Mouse (Mus musculus) stomach, postnatal 0 days (tissue): ENCODE data around the gene Nxnl1. TPM values are rescaled to one million over a fixed set of nuclear protein-coding genes. Genes with fewer than 3 reads are reported as not detected.
A peak's percentile ranks its signal among the peaks of the same experiment; 100 is the strongest.
"Not testable (repeated sequence)": the region's sequence is repeated elsewhere in the genome, so short reads cannot be mapped to it uniquely, and the experiment has no call there.

Experiments used
- ATAC-seq: fragments of 200-750 bp; cut with Nextera tagmentation; 2 replicates; pipeline ENCODE4 v1.8.0; 2017; ENCODE audit not compliant: low FRiP score, low TSS enrichment
- DNase-seq: peaks from one replicate; pipeline ENCODE4 v3.0.0-alpha.2; 2016; ENCODE audit warnings: low spot score
- H3K27ac ChIP-seq: fragments of 300-500 bp; sonication (generic); replicated peaks from 2 replicates; pipeline ENCODE4 v1.5.1; 2014; ENCODE audit warnings: mild to moderate bottlenecking, control low read depth
- H3K27me3 ChIP-seq: fragments of 300-500 bp; sonication (generic); 2 replicates; pipeline ENCODE4 v1.6.1; 2014; ENCODE audit warnings: low read length; ENCODE audit not compliant: control insufficient read depth, insufficient read depth
- H3K36me3 ChIP-seq: fragments of 300-500 bp; sonication (generic); 2 replicates; pipeline ENCODE4 v1.6.1; 2014; ENCODE audit warnings: low read length, mixed read lengths; ENCODE audit not compliant: control insufficient read depth, insufficient read depth
- H3K4me1 ChIP-seq: fragments of 300-500 bp; sonication (generic); replicated peaks from 2 replicates; pipeline ENCODE4 v1.6.1; 2014; ENCODE audit warnings: antibody characterized with exemption; ENCODE audit not compliant: control insufficient read depth, insufficient read depth
- H3K4me2 ChIP-seq: fragments of 300-500 bp; sonication (generic); replicated peaks from 2 replicates; pipeline ENCODE4 v1.6.1; 2014; ENCODE audit warnings: low read depth, mild to moderate bottlenecking, control low read depth, moderate library complexity
- H3K4me3 ChIP-seq: fragments of 300-500 bp; sonication (generic); 2 replicates; pipeline ENCODE4 v1.5.1; 2014; ENCODE audit warnings: low read depth, low read length, control low read depth
- H3K9ac ChIP-seq: fragments of 300-500 bp; sonication (generic); 2 replicates; pipeline ENCODE4 v1.6.1; 2014; ENCODE audit warnings: mild to moderate bottlenecking, low read length, control low read depth, mixed read lengths
- H3K9me3 ChIP-seq: fragments of 300-500 bp; sonication (generic); 2 replicates; pipeline ENCODE4 v1.6.1; 2016; ENCODE audit warnings: low read length; ENCODE audit not compliant: control insufficient read depth
- CTCF ChIP-seq: IDR thresholded peaks from 2 replicates; pipeline ENCODE4 v1.5.1; 2016; ENCODE audit warnings: antibody characterized with exemption, low read depth, mild to moderate bottlenecking, moderate library complexity
- EP300 ChIP-seq: optimal IDR thresholded peaks from 2 replicates; pipeline ENCODE3; 2016; ENCODE audit warnings: antibody characterized with exemption
- WGBS: fragments of 180-500 bp; shearing (Covaris S2); extraction: QIAGEN DNeasy Blood & Tissue Kit; methylation state at CpG from one replicate; pipeline ENCODE4 v1.1.7; 2014; 5-methylcytosine and 5-hydroxymethylcytosine counted together
- polyA plus RNA-seq: library from polyadenylated mRNA; unstranded; fragments of >200 nt; fragmentation: Nextera tagmentation; extraction: Ambion mirVana; gene quantifications from 2 replicates; pipeline ENCODE4 v1.2.1, GENCODE M21; 2015

Nxnl1 gene
- polyA plus RNA-seq, 1 experiment from 2014 or later = 0.04 TPM

GRCm38 (mm10) chr8:71534263-71534810, 32.1 kb downstream of the Nxnl1 start:
- no peak overlapping the region for H3K4me2 ChIP-seq
- no peaks in the 10 kb centered on the region for H3K9me3 ChIP-seq
- no peak for ATAC-seq
- 38% methylated on average over 3 of the region's 3 CpGs for WGBS
- no peaks in the 10 kb centered on the region for H3K27me3 ChIP-seq
- no peak for DNase-seq
- no peak overlapping the region for H3K9ac ChIP-seq
- H3K36me3 ChIP-seq = no peaks in the 10 kb centered on the region
- TF ChIP-seq EP300 = no peak
- TF ChIP-seq CTCF = peak; percentile 44
- no peaks in the 10 kb centered on the region; the same call in 1 of the 2 replicates for H3K4me1 ChIP-seq
- H3K4me3 ChIP-seq = no peak overlapping the region
- no peak overlapping the region for H3K27ac ChIP-seq

- DNase-seq, H3K27me3 ChIP-seq, H3K4me2 ChIP-seq, H3K9me3 ChIP-seq, H3K27ac ChIP-seq, H3K4me1 ChIP-seq, ATAC-seq, H3K36me3 ChIP-seq, H3K4me3 ChIP-seq: not testable (repeated sequence)
- H3K9ac ChIP-seq = 0 out of 2 replicates have a peak overlapping the region, but pooled peaks have one; percentile 8
- WGBS = 70% methylated on average over 5 of the region's 12 CpGs
- peak; percentile 66 for TF ChIP-seq CTCF
Measured at GRCm38 (mm10) chr8:71530735-71531467, 35.5 kb downstream of the Nxnl1 start.

- peak overlapping the region; percentile 76 for H3K27ac ChIP-seq
- ATAC-seq = no peak
Measured at GRCm38 (mm10) chr8:71528362-71529073, 37.9 kb downstream of the Nxnl1 start.

GRCm38 (mm10) chr8:71527162-71527870, 39.1 kb downstream of the Nxnl1 start:
- 55% methylated on average over 3 of the region's 3 CpGs for WGBS
- Histone ChIP-seq H3K27me3 (no peaks in the 10 kb centered on the region), H3K4me3 (no peak overlapping the region), H3K4me1 (0 out of 2 replicates have a peak, but pooled peaks cover 2% of the 10 kb centered on the region), H3K9ac (no peak overlapping the region), H3K27ac (peak overlapping the region; percentile 61; the same call in 1 of the 2 replicates), H3K4me2 (no peak overlapping the region), H3K9me3 (no peaks in the 10 kb centered on the region), H3K36me3 (no peaks in the 10 kb centered on the region)
- ATAC-seq = no peak
- DNase-seq = no peak
- TF ChIP-seq EP300 = no peak
- TF ChIP-seq CTCF = no peak

More at GRCm38 (mm10) chr8:71528362-71529073, 37.9 kb downstream of the Nxnl1 start:
- 0 out of 2 replicates have a peak, but pooled peaks cover 2% of the 10 kb centered on the region for H3K4me1 ChIP-seq
- no peaks in the 10 kb centered on the region for H3K27me3 ChIP-seq
- no peaks in the 10 kb centered on the region for H3K9me3 ChIP-seq
- DNase-seq = no peak
- H3K4me2 ChIP-seq = no peak overlapping the region
- H3K4me3 ChIP-seq = no peak overlapping the region
- TF ChIP-seq CTCF (no peak), EP300 (no peak)
- H3K9ac ChIP-seq = no peak overlapping the region
- 76% methylated on average over 11 of the region's 11 CpGs for WGBS
- no peaks in the 10 kb centered on the region for H3K36me3 ChIP-seq

- H3K4me1 ChIP-seq = 0 out of 2 replicates have a peak, but pooled peaks cover 2% of the 10 kb centered on the region
- no peak for TF ChIP-seq EP300
- no peak for TF ChIP-seq CTCF
- H3K9me3 ChIP-seq = no peaks in the 10 kb centered on the region
- WGBS = 26% methylated on average over 6 of the region's 6 CpGs
- peak overlapping the region; percentile 61; the same call in 1 of the 2 replicates for H3K27ac ChIP-seq
- no peak overlapping the region for H3K9ac ChIP-seq
- ATAC-seq (no peak), DNase-seq (no peak)
- H3K36me3 ChIP-seq = no peaks in the 10 kb centered on the region
- H3K4me2 ChIP-seq = no peak overlapping the region
- H3K27me3 ChIP-seq = no peaks in the 10 kb centered on the region
- H3K4me3 ChIP-seq = no peak overlapping the region
Measured at GRCm38 (mm10) chr8:71526272-71526671, 40.1 kb downstream of the Nxnl1 start.
